Mouse (Mus musculus): ENCODE results near the gene Gm17727.
"Not testable (repeated sequence)": the region's sequence is repeated elsewhere in the genome, so short reads cannot be mapped to it uniquely, and the experiment has no call there.

The Gm17727 gene

DNA sequence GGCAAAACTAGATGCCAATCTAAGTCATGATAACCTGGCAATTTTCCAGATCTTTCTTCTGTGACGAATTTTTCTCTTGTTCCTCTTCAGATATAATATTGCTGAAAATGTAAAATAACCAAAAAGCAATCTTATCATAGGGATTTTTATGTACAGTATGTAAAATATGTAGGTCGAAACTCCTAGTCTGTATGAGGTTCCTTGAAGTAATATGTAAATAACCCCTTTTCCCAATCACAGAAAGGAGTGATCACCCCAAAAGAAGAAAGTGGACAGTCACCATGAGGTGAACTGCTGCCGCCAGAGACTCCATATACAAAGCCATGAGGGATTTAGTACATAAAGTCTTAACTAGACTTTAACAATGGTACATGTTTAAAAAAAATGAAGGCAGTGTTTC lies at the start of gene Gm17727:
Gene Gm17727, minus strand, starts transcription at position 101 of the 400 bp plus-strand sequence.
- DNase-seq (ENCODE audit: low spot score in 2 of 2), result no peak

GRCm38 (mm10) chr9:35817881-35818280 lies 40.0 kb upstream of the Gm17727 start:
- DNase-seq (ENCODE audit: low spot score in 2 of 2), result not testable (repeated sequence)

DNA sequence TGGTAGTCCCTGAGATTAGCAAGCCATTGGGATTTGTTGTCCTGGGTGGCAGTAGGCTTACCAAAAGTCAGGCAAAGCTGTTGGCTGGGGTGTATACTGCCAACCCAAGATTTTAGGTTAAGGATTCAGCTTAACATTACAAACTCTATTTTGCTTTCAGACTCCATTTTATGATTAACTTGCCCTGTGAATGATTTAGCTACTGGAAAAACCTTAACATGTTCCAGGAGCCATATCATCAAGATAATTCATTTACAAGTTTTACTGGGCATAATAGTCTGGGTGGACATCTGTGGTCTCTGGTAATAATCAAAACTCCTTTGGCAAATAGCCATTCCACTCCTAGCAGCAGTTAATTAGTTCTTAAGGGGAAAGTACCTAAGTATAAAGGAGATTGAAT lies 20.2 kb upstream of the Gm17727 start:
- no peak for DNase-seq (ENCODE audit: low spot score in 2 of 2)

DNA sequence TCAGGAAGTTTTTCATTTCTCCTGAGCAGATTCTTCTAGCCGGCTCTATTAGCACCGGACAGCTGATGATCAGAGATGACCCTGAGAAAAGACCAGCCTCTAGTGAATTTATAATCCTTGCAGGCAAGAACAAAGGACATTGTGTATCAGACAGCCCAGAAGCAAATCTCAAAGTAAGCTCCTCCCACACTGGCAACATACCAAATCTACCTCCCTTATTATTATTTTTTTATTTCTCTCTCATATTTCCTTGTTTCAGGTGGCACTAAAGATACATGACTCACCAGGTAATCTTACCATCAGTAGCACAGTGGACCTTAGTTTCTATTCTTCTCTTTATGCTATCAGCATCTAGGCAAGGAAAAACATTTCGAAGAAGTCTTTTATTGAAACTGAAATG lies 12.1 kb upstream of the Gm17727 start, which contains the start of the genes Gm27235 and D730048I06Rik:
Gene Gm27235, minus strand, starts transcription at position 101 of the 400 bp plus-strand sequence.
Gene D730048I06Rik, minus strand, starts transcription at position 112 of the 400 bp plus-strand sequence.
- no peak for DNase-seq (ENCODE audit: low spot score in 2 of 2)

DNA sequence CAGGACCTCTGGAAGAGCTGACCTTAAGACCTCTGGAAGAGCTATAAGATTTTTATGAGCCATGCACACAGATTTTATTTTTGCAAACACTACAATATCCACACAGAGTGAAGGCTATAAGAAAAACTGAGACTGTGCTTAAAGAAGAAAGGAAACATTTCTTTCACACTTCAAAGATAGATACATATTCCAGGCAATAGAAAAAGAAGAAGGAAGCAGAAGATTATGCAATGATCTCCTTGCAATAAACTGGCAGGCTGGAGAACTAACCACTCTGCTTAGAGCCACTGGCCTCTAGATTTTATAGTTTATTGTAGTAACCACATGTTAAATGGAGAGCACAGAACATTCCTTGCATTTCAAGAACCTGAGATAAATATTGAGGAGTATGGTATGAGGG lies 21.1 kb downstream of the Gm17727 start:
- DNase-seq (ENCODE audit: low spot score in 2 of 2), result no peak

GRCm38 (mm10) chr9:35740749-35741148 lies 37.2 kb downstream of the Gm17727 start, which contains the start of gene Gm17677:
Gene Gm17677, plus strand, starts transcription at chr9:35741049.
- DNase-seq (ENCODE audit: low spot score in 2 of 2), result no peak

All from urinary bladder, postnatal 36 days (tissue).